Mouse (Mus musculus): Measurements from ENCODE around the gene Hscb. TPM values are rescaled to one million over a fixed set of nuclear protein-coding genes. Genes with fewer than 3 reads are reported as not detected.

The Hscb gene
- 104 and 105 TPM in 2 replicates for polyA plus RNA-seq (2015; fragmentation: Nextera tagmentation; extraction: Ambion mirVana)

GRCm38 (mm10) chr5:110839678-110840365 lies at the start of gene Hscb, which contains the start of gene Chek2:
TSS of gene Hscb (minus strand) at chr5:110839777.
TSS of gene Chek2 (plus strand) at chr5:110839979.

GRCm38 (mm10) chr5:110879584-110880374 lies 40.2 kb upstream of the Hscb start, which contains the start of gene Ttc28:
TSS of gene Ttc28 (plus strand) at chr5:110879803.

GRCm38 (mm10) chr5:110809667-110810325 lies 29.8 kb downstream of the Hscb start, which contains the start of gene Ulk1:
TSS of gene Ulk1 (minus strand) at chr5:110810097.

GRCm38 (mm10) chr5:110779998-110780760 lies 59.4 kb downstream of the Hscb start, which contains the start of gene Pus1:
TSS of gene Pus1 (minus strand) at chr5:110780659.

Other genes with a start within 250 kb of the Hscb start
- gene Noc4l, start 186.4 kb downstream of the Hscb start, polyA plus RNA-seq (2015; fragmentation: Nextera tagmentation; extraction: Ambion mirVana), result 37.7 and 38.0 TPM in 2 replicates
- 9.2 and 11.8 TPM in 2 replicates for gene Ddx51, start 186.3 kb downstream of the Hscb start, polyA plus RNA-seq (2015; fragmentation: Nextera tagmentation; extraction: Ambion mirVana)
- gene Ep400, start 69.1 kb downstream of the Hscb start, polyA plus RNA-seq (2015; fragmentation: Nextera tagmentation; extraction: Ambion mirVana), result 22.3 and 24.0 TPM in 2 replicates
- gene Pus1, start 59.1 kb downstream of the Hscb start, polyA plus RNA-seq (2015; fragmentation: Nextera tagmentation; extraction: Ambion mirVana), result 30.7 and 31.3 TPM in 2 replicates
- 11.9 and 12.3 TPM in 2 replicates for gene Ulk1, start 29.7 kb downstream of the Hscb start, polyA plus RNA-seq (2015; fragmentation: Nextera tagmentation; extraction: Ambion mirVana)
- gene Chek2, start 202 bp upstream of the Hscb start, polyA plus RNA-seq (2015; fragmentation: Nextera tagmentation; extraction: Ambion mirVana), result 43.7 and 49.6 TPM in 2 replicates
- gene Ttc28, start 40.0 kb upstream of the Hscb start, polyA plus RNA-seq (2015; fragmentation: Nextera tagmentation; extraction: Ambion mirVana), result 3.2 and 4.5 TPM in 2 replicates

Measured in spleen, postnatal 0 days (tissue).